Mouse (Mus musculus) cerebellum, adult 2 months (tissue): Measurements from ENCODE around the gene Cenpo.

Experiments used
- CTCF ChIP-seq: fragments of 200-500 bp; IDR thresholded peaks from 2 replicates; pipeline ENCODE4 v1.5.1; 2011; ENCODE audit warnings: low read depth, mild to moderate bottlenecking, control low read depth, low read length, moderate library complexity, borderline replicate concordance; ENCODE audit not compliant: insufficient read depth
- POLR2A ChIP-seq: fragments of 200-500 bp; IDR thresholded peaks from 2 replicates; pipeline ENCODE4 v1.6.1; 2011; ENCODE audit warnings: low read length, control low read depth, borderline replicate concordance; ENCODE audit not compliant: insufficient read depth

DNA sequence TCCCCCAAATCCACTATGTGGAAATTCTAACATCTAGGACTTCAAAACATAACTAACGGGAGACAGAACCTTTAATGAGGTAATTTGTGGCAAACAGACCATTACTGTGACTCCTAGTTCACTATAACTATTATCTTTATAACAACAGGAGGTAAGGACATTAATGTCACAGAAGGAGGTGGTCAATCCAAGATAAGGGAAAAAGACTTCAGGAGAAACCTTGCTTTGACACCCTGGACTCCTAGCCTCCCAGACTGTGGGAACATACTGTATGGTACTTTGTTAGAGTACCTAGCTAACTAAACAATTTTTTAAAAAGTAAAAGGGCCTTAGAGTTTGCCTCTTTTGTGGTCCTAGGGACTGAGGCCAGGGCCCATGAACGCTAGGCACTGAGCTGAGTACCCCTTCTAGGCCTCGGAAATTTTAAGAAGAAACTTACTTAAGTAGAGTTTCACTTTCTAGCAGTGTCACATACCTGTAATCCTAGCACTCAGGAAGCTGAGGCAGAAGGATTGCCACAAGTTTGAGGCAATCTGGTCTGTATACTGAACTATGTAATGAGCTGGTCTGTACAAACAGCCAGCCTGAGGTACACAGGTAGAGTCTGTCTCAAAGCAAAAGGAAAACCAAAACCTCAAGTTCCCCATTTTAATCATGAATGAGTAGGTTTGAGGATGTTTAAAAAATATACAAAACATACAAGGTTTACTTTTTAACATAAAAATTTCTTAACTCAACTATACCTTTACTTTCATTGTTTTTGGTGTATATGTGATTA is 45.1 kb upstream of the Cenpo start:
- TF ChIP-seq CTCF = no peak
- TF ChIP-seq POLR2A = no peak
